In the genomic region with DNA sequence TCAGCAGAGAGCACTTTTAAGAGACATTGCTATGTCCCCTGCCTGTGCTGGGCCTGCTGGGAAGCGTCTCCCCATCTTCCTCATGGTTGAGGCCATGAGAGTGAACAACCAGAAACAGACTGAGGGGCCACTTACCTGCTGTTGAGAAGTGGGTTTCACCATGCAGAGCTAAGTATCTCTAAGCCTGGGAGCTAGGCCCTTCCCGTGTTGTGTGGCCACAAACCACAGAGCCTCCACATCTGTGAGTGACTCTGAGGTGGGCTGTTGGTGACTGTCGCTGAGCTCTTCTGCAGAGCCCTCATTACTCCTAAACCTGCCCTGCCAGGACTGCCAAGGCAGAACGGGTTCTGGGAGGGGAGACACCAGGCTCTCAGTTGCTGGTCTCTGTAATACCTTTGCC, we compare ENCODE assay signal across 39 mouse cellular contexts. TPM values are rescaled to one million over a fixed set of nuclear protein-coding genes. Genes with fewer than 3 reads are reported as not detected.
DNase-seq lines count a peak whose midpoint lies in the region; ATAC-seq and TF ChIP-seq lines count a peak whose summit lies in the region.
"Had no signal": no experiment of that assay in that cellular context is flagged by ENCODE, and none has a peak within 500 bp of the region (broad histone marks: within the 10 kb centered on the region; RNA-seq: fewer than 3 reads in every experiment).

No protein-coding gene starts in this region.

- DNase-seq in heart, adult 2 months: no peak
- DNase-seq in embryonic facial prominence, embryonic 10.5 days (ENCODE audit: low spot score): no peak
- DNase-seq in naive thymus-derived CD4-positive, alpha-beta T cell, adult 2 months (ENCODE audit: low read depth): peak; percentile 40
- peak; percentile 64 to 74 for DNase-seq in thymus, postnatal 36 days
- DNase-seq in kidney, postnatal 14 days: no peak
- DNase-seq: adrenal gland, postnatal 25 days; cerebellum, adult 18-20 months; cerebellum, postnatal 10 days; forebrain, postnatal 0 days; gastrocnemius, postnatal 14 days; heart, adult 18-20 months; heart, postnatal 14 days; kidney, adult 8-10 months; layer of hippocampus, adult 9-11 months; liver, embryonic 13.5 days; lung, adult 18-20 months; right cerebral cortex, postnatal 14 days had no signal

- H3K9me3 ChIP-seq in heart, embryonic 16.5 days (replicated peaks; ENCODE audit: control insufficient read depth, low read length): no peaks in the 10 kb centered on the region
- no peaks in the 10 kb centered on the region for H3K9me3 ChIP-seq in embryonic facial prominence, embryonic 10.5 days
- H3K9me3 ChIP-seq: embryonic facial prominence, embryonic 15.5 days; forebrain, embryonic 12.5 days; heart, embryonic 13.5 days; intestine, embryonic 15.5 days; limb, embryonic 10.5 days; limb, embryonic 15.5 days; liver, embryonic 13.5 days; midbrain, embryonic 12.5 days; stomach, embryonic 15.5 days had no signal

- ATAC-seq in heart, embryonic 16.5 days (replicated peaks; ENCODE audit: extremely low read depth, insufficient read depth, low FRiP score): peak; percentile 43; the same call in 1 of the 2 replicates
- no peak for ATAC-seq in cerebellum, adult (ENCODE audit: insufficient number of reproducible peaks, low FRiP score, low TSS enrichment)
- ATAC-seq in inflammation-experienced regulatory T-cells, adult 6 months: no peak
- ATAC-seq: forebrain, postnatal 0 days; hindbrain, embryonic 16.5 days; intestine, embryonic 15.5 days; lung, postnatal 0 days; Patski had no signal

- H3K4me1 ChIP-seq in heart, embryonic 16.5 days (ENCODE audit: control insufficient read depth, insufficient read depth, low read length): peaks cover 2% of the 10 kb centered on the region; the same call in 1 of the 2 replicates
- 0 out of 2 replicates have a peak, but pooled peaks cover 2% of the 10 kb centered on the region for H3K4me1 ChIP-seq in heart, adult 2 months (ENCODE audit: control insufficient read depth, insufficient read depth, low read length)
- no peaks in the 10 kb centered on the region for H3K4me1 ChIP-seq in embryonic facial prominence, embryonic 10.5 days
- H3K4me1 ChIP-seq: embryonic facial prominence, embryonic 15.5 days had no signal

- no peak for TF ChIP-seq EP300 in heart, adult 2 months (IDR thresholded peaks at IDR 0.05; ENCODE audit: insufficient read depth, low read depth, low read length)

- no peaks in the 10 kb centered on the region for H3K79me2 ChIP-seq in heart, adult 2 months (replicated peaks; ENCODE audit: control insufficient read depth, insufficient read depth, low read length)

- H3K27ac ChIP-seq in heart, embryonic 16.5 days (ENCODE audit: low read length): no peak overlapping the region
- H3K27ac ChIP-seq in heart, adult 2 months: no peak overlapping the region
- 0 out of 2 replicates have a peak overlapping the region, but pooled peaks have one; percentile 5 for H3K27ac ChIP-seq in embryonic facial prominence, embryonic 10.5 days (replicated peaks)
- H3K27ac ChIP-seq: embryonic facial prominence, embryonic 15.5 days; forebrain, embryonic 12.5 days; heart, embryonic 13.5 days; intestine, embryonic 15.5 days; kidney, postnatal 0 days; limb, embryonic 10.5 days; limb, embryonic 15.5 days; macrophage; midbrain, embryonic 12.5 days; stomach, embryonic 15.5 days had no signal

- H3K36me3 ChIP-seq in heart, embryonic 16.5 days (ENCODE audit: control insufficient read depth, insufficient read depth): no peaks in the 10 kb centered on the region
- H3K36me3 ChIP-seq in heart, adult 2 months (ENCODE audit: control insufficient read depth, insufficient read depth, low read length): no peaks in the 10 kb centered on the region
- no peaks in the 10 kb centered on the region for H3K36me3 ChIP-seq in embryonic facial prominence, embryonic 10.5 days (replicated peaks)
- H3K36me3 ChIP-seq: embryonic facial prominence, embryonic 15.5 days; forebrain, embryonic 12.5 days; intestine, embryonic 15.5 days; limb, embryonic 10.5 days; limb, embryonic 15.5 days; liver, embryonic 13.5 days; midbrain, embryonic 12.5 days; stomach, embryonic 15.5 days had no signal

- H3K4me3 ChIP-seq in heart, embryonic 16.5 days (ENCODE audit: low read length): no peak overlapping the region
- no peak overlapping the region for H3K4me3 ChIP-seq in heart, adult 2 months
- no peak overlapping the region for H3K4me3 ChIP-seq in embryonic facial prominence, embryonic 10.5 days
- H3K4me3 ChIP-seq: embryonic facial prominence, embryonic 15.5 days; forebrain, embryonic 12.5 days; heart, embryonic 13.5 days; intestine, embryonic 15.5 days; limb, embryonic 10.5 days; limb, embryonic 15.5 days; liver, embryonic 13.5 days; midbrain, embryonic 12.5 days; stomach, embryonic 15.5 days had no signal

- TF ChIP-seq CTCF in heart, adult 2 months (IDR thresholded peaks at IDR 0.05): no peak

- no peak overlapping the region for H3K9ac ChIP-seq in heart, embryonic 16.5 days (ENCODE audit: low read length)
- no peak overlapping the region for H3K9ac ChIP-seq in heart, adult 2 months (ENCODE audit: low read depth, low read length)
- H3K9ac ChIP-seq: embryonic facial prominence, embryonic 15.5 days; forebrain, embryonic 12.5 days; forebrain, postnatal 0 days; heart, embryonic 13.5 days; intestine, embryonic 15.5 days; limb, embryonic 15.5 days; liver, embryonic 13.5 days; midbrain, embryonic 12.5 days; stomach, embryonic 15.5 days had no signal

- TF ChIP-seq POLR2A in heart, adult 2 months (IDR thresholded peaks at IDR 0.05; ENCODE audit: insufficient read depth, low read depth, low read length): no peak

- H3K4me2 ChIP-seq in heart, embryonic 16.5 days (ENCODE audit: low read depth, low read length): no peak overlapping the region
- H3K4me2 ChIP-seq: embryonic facial prominence, embryonic 15.5 days; forebrain, embryonic 12.5 days; heart, embryonic 13.5 days; intestine, embryonic 15.5 days; limb, embryonic 15.5 days; midbrain, embryonic 12.5 days; stomach, embryonic 15.5 days had no signal

- H3K27me3 ChIP-seq in heart, embryonic 16.5 days (ENCODE audit: control insufficient read depth, insufficient read depth, low read length): no peaks in the 10 kb centered on the region
- no peaks in the 10 kb centered on the region for H3K27me3 ChIP-seq in heart, adult 2 months (ENCODE audit: control insufficient read depth, insufficient read depth, low read length)
- H3K27me3 ChIP-seq in embryonic facial prominence, embryonic 10.5 days (replicated peaks; ENCODE audit: low read depth, poor library complexity, severe bottlenecking): no peaks in the 10 kb centered on the region
- H3K27me3 ChIP-seq: embryonic facial prominence, embryonic 15.5 days; forebrain, embryonic 12.5 days; heart, embryonic 13.5 days; intestine, embryonic 15.5 days; limb, embryonic 15.5 days; liver, embryonic 13.5 days; midbrain, embryonic 12.5 days; Patski; stomach, embryonic 15.5 days had no signal

- WGBS in heart, embryonic 16.5 days: 82% methylated on average over 4 of the region's 4 CpGs
- WGBS in heart, adult 2 months: 94% methylated on average over 4 of the region's 4 CpGs
- 85% methylated on average over 4 of the region's 4 CpGs for WGBS in embryonic facial prominence, embryonic 10.5 days

- intact Hi-C loops in heart, adult 2 months (cut with DNase I): no loop called here

RNA-seq across cellular contexts. Expression of gene Socs1, which starts 54.4 kb away (rescaled TPM):
- polyA plus RNA-seq in heart, embryonic 16.5 days (2015; fragmentation: Nextera tagmentation; extraction: Ambion mirVana): 5.5 and 11.6 TPM in 2 replicates
- under 1 TPM; 0.34 to 0.48 TPM for total RNA-seq in heart, adult 2 months (2021)
- 0.94 and 1.2 TPM in 2 replicates for polyA plus RNA-seq in heart, adult 2 months (2012; rRNA removed)
- 3.7 and 4.2 TPM in 2 replicates for polyA plus RNA-seq in embryonic facial prominence, embryonic 10.5 days (2016; fragmentation: Nextera tagmentation; extraction: Ambion mirVana)
- polyA plus RNA-seq in inflammation-experienced regulatory T-cells, adult 6 months (2017; shearing (Covaris generic)): 1 to 10 TPM; 3.9 to 4.7 (median 4.3) TPM

RNA-seq across cellular contexts. Expression of gene Tnp2, which starts 57.5 kb away (rescaled TPM):
- polyA plus RNA-seq in heart, embryonic 16.5 days (2015; fragmentation: Nextera tagmentation; extraction: Ambion mirVana): 0.47 TPM in 1 of 2 replicates, not detected in the other
- not detected for total RNA-seq in heart, adult 2 months (2021)
- polyA plus RNA-seq in heart, adult 2 months (2012; rRNA removed): 4.9 and 6.8 TPM in 2 replicates
- polyA plus RNA-seq in embryonic facial prominence, embryonic 10.5 days (2016; fragmentation: Nextera tagmentation; extraction: Ambion mirVana): not detected in 2 replicates
- polyA plus RNA-seq in inflammation-experienced regulatory T-cells, adult 6 months (2017; shearing (Covaris generic)): 1 to 10 TPM; 6.3 to 9.8 (median 6.6) TPM
- total RNA-seq: adrenal gland, adult 18-20 months; adrenal gland, postnatal 25 days; forebrain, postnatal 0 days; gastrocnemius, postnatal 14 days; heart, adult 18-20 months; heart, postnatal 14 days; left cerebral cortex, postnatal 10 days; MEL had no signal
- polyA plus RNA-seq: cortical plate, adult 2 months; embryonic facial prominence, embryonic 15.5 days; forebrain, embryonic 12.5 days; forebrain, postnatal 0 days; heart, embryonic 13.5 days; hindbrain, embryonic 11.5 days; intestine, embryonic 15.5 days; kidney, postnatal 0 days; limb, embryonic 10.5 days; limb, embryonic 15.5 days; liver, embryonic 13.5 days; lung, postnatal 0 days; macrophage; midbrain, embryonic 12.5 days; neural tube, embryonic 14.5 days; Patski; stomach, embryonic 15.5 days had no signal

RNA-seq across cellular contexts. Expression of gene Prm3, which starts 59.8 kb away (rescaled TPM):
- not detected in 2 replicates for polyA plus RNA-seq in heart, embryonic 16.5 days (2015; fragmentation: Nextera tagmentation; extraction: Ambion mirVana)
- not detected for total RNA-seq in heart, adult 2 months (2021)
- polyA plus RNA-seq in heart, adult 2 months (2012; rRNA removed): 0.41 TPM in 1 of 2 replicates, not detected in the other
- polyA plus RNA-seq in embryonic facial prominence, embryonic 10.5 days (2016; fragmentation: Nextera tagmentation; extraction: Ambion mirVana): not detected in 2 replicates
- not detected for polyA plus RNA-seq in inflammation-experienced regulatory T-cells, adult 6 months (2017; shearing (Covaris generic))
- total RNA-seq: adrenal gland, adult 18-20 months; adrenal gland, postnatal 25 days; forebrain, postnatal 0 days; gastrocnemius, postnatal 14 days; heart, adult 18-20 months; heart, postnatal 14 days; left cerebral cortex, postnatal 10 days; MEL had no signal
- polyA plus RNA-seq: cortical plate, adult 2 months; embryonic facial prominence, embryonic 15.5 days; forebrain, embryonic 12.5 days; forebrain, postnatal 0 days; heart, embryonic 13.5 days; hindbrain, embryonic 11.5 days; hindbrain, embryonic 16.5 days; intestine, embryonic 15.5 days; kidney, postnatal 0 days; limb, embryonic 10.5 days; limb, embryonic 15.5 days; liver, embryonic 13.5 days; lung, postnatal 0 days; macrophage; midbrain, embryonic 12.5 days; neural tube, embryonic 14.5 days; Patski; stomach, embryonic 15.5 days had no signal

Comparison
In these comparisons a context has a peak if more than half of its experiments do, and no peak if none do; other contexts are left out.
1. DNase-seq: peak in naive thymus-derived CD4-positive, alpha-beta T cell, adult 2 months (single experiment) and thymus, postnatal 36 days (2 of 2); none in heart, adult 2 months (0 of 2), embryonic facial prominence, embryonic 10.5 days (single experiment) and kidney, postnatal 14 days (single experiment).